Mouse (Mus musculus): ENCODE data around the gene Celsr1.

The Celsr1 gene

DNA sequence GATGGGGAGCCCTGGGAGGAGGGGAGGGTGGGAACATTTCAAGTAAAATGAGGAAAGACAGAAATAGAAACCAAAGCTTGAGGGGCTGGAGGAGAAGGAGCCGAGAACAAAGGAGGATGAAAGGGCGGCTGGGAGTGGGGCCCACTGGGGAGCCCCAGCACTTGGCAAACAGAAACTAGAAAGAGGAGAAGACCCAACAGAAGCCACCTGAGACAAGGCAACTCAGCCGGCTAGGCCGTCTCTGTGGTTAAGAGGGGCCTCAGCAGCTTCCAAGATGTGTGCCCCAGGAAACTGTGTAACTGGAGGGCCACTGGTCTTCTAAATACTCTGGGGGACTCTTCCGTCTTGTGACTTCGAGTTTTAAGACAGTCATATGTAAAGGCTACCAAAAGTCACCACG lies 72.4 kb downstream of the Celsr1 start:
- DNase-seq (ENCODE audit: low spot score) = no peak

DNA sequence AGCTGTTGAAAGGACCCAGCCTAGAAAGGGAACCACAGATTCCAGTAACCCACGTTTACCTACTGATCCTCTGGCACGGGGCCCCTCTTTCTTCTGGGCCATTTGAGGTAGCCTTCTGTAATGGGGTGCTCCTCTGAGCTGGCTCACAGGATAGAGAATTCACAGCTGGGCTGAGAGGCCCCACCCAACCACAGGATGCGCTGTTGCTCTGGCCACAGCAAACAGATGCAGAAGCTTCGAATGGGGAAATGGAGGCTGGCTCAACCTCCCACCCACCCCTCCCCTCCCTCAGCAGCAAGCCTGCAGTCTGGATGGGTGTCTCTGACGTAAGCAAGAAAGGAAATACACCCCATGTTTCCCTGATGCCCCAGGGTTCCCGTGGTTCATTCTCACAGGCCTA lies 77.4 kb downstream of the Celsr1 start:
- DNase-seq (ENCODE audit: low spot score) = no peak

DNA sequence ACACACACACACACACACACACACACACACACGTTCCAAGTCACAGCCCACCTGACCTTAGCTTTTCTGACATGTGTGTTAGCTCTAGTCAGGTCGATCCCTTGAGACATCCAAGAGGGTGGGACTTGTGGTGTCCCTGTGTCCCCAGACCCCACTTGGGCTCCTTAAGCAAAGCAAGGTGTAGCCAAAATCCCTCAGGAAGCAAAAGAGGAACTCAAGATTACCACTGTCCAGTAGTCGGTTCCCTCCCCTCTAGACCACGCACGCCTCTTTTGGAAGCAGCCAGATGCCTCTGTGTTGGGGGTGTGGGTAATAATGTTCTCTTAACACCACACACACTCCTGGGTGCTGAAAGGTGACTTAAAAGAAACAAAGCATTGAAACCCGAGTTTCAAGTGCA lies 80.1 kb downstream of the Celsr1 start:
- no peak for DNase-seq (ENCODE audit: low spot score)

DNA sequence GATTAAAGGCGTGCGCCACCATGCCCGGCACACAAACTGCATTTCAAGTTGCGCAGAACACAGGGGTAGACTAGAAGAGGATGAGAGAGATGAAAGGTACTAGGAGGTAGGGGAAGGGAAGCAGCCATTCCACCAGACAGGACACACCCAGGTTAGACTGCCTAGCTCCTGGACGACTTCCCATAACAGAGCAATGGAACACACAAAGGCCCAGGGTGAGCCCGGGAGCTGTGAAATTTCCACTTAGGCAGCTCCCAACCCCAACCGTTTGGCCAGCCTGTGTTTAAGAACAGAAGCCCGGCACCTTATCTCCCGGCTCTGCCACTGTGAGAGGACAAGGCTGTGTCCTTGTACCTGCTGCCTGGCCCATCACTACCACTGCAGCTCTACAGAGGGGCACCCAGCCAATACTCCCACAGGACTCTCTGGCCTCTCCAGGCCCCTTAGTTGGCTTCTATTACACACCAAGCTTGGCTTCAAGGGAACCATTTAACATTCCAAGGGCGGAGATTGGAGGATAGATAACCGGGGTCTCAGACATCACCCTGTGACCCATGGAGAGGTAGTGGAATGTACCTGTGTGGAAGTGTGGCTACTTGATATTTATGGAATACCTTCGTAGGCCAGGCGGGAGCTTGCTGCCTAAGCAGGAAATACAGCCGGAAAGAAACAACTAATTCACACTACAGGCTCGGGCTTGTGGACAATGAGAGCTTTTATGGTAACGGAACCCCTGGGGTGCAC lies 84.0 kb downstream of the Celsr1 start:
- no peak for DNase-seq (ENCODE audit: low spot score)

DNA sequence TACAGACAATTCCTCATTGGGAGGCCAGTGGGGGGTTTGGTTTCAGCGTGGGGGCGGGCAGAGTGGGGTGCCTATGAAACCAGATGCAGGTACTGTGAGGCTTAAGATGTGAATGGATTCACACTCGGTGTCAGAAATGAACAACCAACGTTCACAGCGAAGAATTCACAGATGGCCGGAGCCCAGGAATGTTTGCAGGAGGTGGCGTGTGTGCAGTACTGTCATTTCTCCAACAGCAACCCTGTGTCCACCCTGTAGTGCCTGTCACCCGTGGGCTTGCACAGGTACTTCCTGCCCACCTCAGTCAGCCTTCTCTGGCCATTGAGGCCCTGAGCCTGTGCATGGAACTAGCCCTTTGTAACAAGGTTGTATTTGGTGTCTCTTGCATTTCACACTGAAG lies 85.6 kb downstream of the Celsr1 start:
- DNase-seq (ENCODE audit: low spot score) = no peak

DNA sequence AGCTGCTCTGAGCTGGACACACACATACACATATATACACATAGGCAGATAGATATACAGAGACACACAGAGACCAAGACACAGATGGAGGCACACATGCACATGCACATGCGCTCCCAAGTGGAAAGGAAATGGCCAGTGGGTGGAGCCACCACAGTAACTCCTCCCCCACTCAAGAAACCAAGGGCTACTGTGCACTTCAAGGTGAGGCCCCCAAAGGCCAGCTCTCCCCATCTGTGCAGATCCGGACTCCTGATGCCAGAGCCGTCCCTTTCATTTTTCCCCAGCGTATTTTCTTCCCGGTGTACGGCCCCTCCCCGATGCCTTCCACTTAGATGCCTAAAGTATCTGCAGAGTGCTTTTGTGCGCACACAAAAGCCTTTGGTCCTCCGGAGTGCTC lies 86.0 kb downstream of the Celsr1 start:
- DNase-seq (ENCODE audit: low spot score) = no peak

DNA sequence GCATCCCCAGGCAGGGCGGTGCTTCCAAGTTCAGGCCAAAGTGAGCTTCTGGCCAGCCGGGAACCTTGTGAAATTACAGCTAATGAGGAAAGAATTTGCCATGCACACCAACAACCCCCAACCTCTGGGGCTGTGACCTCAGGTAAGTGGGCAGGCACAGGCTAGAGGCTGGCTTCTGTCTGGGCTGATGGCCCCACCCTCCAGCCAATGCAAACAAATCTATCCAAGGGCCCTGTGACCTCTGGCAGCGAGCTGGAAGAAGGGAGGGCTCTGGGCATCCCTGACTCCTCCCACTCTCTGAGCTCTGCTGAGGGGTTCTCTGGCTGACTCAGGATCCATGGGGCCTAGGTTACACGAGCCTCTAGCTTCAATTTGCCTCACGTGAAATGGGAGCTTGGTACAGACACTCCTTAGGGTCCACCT lies 97.9 kb downstream of the Celsr1 start:
- DNase-seq (ENCODE audit: low spot score) = no peak

DNA sequence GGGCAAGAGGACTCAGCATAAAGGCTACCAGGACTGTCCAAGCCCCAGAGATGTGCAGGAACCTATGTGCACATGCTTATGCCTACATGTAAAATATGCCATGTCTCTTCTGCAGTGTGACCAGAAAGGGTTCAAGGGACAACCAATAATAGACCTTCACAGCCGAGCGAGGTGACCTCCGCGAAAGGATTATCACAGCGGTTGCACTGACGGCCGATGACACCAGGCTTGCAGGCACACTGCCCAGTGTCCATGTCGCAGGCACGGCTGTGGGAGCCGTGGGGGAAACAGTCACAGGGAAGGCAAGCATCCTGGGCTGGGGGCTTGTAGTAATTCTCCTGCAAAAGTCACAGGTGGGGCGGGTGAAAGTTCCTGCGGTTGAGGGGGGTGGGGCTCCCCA lies 105.4 kb downstream of the Celsr1 start:
- no peak for DNase-seq (ENCODE audit: low spot score)

DNA sequence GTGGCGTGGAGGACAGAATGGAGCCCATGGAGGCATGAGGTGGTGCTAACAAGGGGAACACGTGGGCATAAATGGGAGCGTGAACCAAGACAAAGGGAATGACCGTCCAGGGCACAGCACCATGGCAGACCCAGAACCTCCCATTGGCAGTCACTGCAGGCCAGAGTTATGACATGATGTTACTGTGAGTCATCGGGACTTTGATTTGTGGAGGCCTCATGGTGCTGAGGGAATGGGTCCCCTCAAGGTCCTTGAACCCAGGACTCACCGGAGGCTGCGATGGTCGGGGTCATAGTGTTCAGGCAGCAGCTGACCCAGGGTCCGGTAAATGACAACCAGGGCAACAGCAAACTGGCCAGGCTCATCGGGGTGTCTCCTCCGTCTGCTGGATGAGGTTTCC lies 111.7 kb downstream of the Celsr1 start:
- no peak for DNase-seq (ENCODE audit: low spot score)

DNA sequence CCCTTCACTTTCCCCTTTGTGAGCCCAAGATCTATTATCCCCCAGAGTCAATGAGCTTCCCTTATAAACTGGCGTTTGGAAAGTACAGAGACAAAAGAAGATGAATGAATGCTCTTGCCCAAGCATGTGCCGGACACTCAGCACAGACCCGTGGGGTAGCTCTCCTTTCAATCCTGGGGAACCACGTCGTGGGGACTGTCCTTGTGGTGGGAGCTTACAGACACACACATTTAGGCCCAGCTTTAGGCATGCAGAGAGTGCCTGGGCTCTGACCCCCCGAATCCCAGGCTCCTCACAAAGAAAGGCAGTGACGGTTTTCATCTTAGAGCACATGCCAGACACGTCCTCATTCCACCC lies 113.7 kb downstream of the Celsr1 start:
- no peak for DNase-seq (ENCODE audit: low spot score)

DNA sequence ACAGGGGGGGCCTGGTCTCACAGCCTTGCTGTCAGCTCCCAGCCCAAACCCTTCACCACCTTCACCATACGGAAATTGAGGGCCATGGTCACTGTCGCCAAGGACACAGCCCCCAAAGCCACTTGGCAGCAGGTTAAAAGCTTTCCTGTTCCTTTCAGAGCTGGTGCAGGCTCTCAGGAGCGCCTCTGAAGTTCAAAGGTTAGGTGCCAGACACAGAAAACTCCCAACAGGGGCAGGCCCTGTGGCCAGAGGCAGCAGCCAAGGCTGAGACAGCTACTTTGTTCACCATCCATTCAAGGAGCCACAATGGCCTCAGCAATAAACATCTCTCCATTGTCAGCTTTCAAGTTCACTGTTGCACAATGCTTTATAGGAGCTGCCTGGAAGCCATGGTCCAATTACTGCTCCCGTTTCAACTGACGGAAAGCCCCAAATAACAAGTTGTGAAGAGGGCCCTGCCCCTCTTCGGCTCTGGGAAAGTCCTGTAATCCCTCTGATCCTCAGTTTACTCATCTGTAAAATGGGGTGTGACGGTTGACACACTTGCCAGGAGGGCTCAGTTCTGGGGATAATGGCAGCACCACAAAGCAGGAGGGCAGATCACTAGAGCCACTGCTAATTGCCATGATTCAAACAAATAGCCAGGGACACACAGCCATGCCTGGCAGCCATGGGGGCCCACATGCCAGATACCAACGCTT lies 114.2 kb downstream of the Celsr1 start:
- no peak for DNase-seq (ENCODE audit: low spot score)

DNA sequence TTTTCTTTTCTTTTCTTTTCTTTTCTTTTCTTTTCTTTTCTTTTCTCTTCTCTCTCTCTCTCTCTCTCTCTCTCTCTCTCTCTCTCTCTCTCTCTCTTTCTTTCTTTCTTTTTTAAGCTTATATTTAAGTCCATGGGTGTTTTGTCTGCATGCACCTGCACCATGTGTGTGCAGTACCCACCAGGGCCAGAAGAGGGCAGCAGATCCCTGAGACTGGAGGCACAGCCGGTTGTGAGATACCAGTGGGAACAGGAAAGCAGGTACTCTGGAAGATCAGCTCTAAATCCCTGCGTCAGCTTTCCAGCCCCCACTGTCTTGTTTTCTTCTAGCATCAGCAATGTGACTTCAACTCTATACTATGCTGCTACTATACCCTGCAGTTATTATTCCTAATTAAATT lies 120.0 kb downstream of the Celsr1 start:
- peak; percentile 7 for DNase-seq (ENCODE audit: low spot score)

DNA sequence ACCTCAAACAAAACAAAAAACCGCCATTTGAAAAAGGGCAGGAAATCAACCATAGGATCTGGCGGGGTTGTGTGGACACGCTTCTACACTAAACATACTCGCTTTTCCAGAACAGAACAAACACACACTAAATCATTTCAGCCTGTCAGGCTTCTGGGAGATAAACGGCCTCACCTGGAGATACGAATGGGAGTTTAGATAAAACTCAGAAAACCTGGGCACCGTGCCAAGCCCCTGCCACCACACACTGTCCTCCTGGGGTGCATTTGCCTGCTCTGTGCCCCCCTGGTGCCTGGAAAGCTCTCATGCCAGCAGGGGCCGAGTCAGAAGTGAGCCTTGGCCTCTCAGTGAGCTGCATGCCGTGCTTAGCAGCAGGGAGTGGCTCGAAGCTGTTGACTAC lies 123.6 kb downstream of the Celsr1 start:
- DNase-seq (ENCODE audit: low spot score) = no peak

DNA sequence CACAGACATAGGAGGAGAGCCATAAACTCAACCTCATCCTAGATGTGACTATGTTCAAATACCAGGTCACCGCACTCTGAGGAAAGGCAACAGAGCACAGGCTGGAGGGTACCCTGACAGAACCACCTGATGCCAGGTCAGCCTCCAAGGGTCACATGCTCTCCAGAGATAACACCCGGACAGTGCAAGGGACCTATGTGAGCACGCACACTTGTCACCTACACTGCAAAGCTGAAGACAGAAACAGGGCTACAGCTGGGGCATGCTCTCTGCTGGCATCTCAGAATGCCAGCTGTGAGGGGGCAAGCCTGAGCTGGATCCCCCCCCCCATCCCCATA lies 124.1 kb downstream of the Celsr1 start:
- no peak for DNase-seq (ENCODE audit: low spot score)

DNA sequence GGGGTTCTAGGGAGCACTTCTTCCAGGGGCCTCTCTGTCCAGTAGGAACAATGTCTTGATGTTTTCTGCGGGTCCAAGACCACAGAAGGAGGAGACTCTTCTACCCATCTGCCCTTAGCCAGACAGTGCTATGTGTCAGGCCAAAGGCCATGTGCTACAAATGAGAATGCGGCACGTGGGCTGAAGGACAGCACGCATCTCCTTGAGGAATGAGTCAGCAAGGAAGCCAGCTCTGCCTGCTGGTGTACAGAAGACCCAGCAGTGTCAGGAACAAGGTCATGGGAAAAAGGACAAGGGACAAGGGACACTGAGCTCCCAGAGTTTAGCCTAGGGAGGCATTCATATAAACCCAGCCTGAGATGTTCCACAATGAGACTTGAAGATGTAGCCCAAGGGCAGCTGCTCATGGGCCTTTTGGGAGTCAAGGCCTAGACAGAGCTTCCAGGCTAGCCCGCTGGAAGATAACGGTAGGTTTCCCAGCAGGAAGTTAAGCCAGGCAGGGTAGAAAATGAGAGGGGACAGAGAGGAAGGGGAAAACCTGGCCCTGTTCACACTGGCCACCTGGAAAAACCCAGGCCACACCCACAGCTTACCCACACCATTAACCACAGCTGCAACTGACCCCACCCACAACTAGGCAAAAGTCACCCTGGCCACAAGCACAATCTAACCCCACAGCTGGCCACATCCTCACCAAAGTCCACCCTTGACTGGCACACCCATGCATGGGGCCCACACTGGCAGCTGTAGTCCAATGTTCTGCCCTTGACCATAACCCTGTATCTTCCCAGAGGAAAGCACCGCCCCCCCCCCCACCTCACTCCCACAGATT lies 124.7 kb downstream of the Celsr1 start:
- DNase-seq (ENCODE audit: low spot score) = no peak

DNA sequence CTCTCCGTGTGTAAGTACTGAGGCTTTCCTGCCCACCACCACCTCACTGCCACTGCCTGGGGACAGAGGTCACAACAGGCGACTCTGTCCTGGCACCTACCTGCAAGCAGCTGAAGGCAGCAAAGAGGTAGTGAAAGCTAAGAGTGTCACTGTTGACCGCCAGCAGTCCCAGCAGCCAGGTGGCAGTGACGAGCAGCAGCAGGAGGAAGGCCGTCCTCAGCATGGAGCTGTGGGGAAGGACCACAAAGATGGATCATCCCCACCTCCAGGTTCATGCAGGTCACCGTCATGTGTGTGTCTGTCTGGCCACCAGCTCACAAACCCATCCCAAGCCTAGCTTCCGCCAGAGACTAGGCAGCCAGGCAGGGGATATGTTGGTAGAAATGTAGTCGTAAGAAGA lies 129.8 kb downstream of the Celsr1 start:
- no peak for DNase-seq (ENCODE audit: low spot score)

DNA sequence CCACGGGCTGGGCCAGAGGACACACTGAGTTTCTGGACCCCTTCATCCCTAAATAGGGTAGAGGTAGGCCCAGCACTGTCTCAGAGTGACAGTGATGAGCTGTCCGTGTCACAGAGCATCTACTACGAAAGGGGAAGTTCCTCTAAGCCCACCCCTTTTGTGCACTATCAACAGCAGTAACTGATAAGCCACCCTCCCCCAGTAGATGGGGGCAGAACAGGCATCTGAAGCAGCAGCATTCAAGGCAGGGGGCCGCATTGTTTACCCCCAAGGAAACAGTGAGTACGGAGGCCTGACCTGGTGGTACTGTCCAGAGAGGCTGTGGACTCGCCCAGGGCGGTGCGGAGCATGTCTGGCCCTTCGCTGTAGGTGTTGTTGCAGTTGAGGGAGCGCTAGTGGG lies 131.1 kb downstream of the Celsr1 start:
- no peak for DNase-seq (ENCODE audit: low spot score)

DNA sequence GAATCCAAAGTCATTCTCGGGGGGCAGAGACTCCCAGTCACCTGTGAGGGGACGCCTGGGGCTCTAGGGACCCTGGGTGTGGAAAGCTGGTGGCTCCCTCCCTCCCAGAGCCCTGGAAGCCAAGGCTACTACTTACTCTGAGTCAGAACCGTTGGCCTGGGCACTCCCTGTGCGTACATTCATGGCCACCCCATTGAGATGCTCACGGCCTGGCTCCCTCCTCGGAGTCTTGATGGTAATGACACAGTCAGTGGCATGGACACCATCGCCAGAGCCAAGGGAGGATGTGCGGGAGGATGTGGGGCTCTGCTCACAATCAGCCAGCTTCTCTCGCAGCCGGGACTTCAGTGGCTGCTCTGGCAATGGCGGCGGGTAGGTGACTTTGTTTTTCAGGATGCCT lies 132.8 kb downstream of the Celsr1 start:
- DNase-seq (ENCODE audit: low spot score) = no peak

DNA sequence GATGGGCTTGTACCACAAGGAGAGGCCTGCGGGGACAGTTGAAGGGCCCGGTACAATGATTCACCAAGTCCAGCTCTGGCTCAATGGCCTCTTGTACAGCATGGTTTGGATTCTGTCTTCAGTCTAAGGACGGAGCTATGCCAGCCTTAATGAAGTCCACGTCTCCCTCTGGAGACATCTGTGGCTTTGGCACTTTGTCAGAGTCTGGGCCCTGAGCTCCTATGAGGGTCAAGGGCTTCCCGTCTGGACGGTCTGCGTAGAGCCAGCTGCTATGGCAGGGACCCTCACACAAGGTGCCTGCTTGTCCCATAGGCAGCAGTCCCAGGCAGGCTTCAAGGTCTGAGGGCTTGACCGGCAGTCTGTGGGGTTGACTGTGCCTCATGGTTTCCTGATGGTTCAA lies 133.3 kb downstream of the Celsr1 start:
- no peak for DNase-seq (ENCODE audit: low spot score)

DNA sequence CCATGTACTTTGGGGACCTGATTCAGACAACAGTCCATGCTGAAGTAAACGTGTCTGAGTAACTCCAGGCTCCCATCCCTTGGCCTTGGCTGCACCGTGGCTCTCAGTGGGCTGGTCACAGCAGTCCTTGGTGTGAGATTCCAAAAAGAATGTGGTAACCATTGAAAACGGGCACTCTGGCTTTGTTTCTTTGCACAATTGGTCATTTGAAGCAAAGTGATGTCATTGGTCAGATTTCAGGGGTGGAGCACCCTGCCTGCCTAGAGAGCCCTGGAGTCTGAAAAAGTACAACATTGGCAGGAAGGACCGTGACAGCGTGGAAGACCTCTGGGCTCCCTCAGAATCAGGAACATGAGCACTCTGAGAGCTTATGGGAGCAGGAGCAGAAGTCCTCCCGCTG lies 134.2 kb downstream of the Celsr1 start:
- no peak for DNase-seq (ENCODE audit: low spot score)

DNA sequence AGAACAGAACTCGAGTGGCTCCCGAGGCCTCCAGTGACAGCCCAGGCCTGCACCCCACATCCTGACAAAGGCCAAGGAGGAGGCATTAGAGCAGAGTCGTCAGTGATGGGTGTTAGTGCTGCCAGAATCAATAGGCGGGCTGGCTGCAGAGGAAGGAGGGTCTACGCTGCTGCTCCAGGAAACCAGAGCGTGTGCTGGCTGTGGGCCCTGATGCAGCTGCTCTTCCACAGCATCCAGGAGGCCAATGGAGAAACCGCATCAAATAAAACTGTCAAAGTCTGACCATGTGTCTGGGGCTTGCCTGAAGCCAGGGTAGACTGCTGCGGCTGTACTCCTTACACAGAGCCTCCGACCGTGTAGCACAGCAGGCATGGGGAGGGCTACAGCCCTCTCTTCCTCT lies 136.5 kb downstream of the Celsr1 start:
- DNase-seq (ENCODE audit: low spot score) = no peak

DNA sequence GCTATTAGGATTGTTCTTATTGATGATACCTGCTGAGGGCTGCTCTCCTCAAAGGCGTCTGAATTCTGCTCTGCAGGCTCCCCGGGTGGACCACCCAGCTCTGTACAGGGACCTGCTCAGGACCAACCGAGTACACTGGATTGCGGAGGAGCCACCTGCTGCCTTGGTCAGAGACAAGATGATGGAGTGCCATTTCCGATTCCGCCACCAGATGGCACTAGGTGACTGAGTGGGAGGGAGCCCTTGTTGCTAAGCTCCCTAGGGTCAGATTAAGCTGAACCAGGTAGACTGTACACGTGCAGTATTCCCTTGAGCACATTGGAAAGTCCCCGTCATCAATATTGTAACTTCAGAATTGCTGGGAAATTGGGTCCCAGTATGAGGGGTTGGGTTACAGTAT lies 137.3 kb downstream of the Celsr1 start:
- DNase-seq (ENCODE audit: low spot score) = peak; percentile 64

DNA sequence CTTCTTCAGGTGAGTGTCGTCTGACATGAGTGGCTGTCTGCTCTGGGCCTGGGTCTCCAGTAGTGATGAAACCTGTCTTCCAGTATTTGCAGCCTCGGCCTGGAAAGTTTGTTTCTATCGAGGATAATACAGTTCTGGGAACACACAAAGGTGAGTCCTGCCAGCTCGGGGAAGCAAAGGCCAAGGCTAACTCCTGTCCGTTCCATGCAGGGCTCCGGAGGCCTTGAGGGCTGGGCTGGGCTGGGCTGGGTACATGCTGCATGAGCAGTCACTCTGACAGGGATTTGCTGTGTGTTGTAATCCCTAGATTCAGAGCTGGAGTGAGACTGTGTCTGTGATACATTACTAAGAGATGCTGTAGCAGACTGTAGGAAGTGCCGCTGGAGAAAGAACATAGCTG lies 139.7 kb downstream of the Celsr1 start:
- no peak for DNase-seq (ENCODE audit: low spot score)

All from adipocyte (in vitro differentiated cells).